Mouse (Mus musculus) monocyte, adult 2 months (primary cell): ENCODE data around the gene Fam172a.

Source experiments
- DNase-seq, 2 experiments: peaks; one replicate each; pipeline ENCODE4 v3.0.0; 2022; ENCODE audit warnings: low spot score in 2 of 2, low read depth in 1 of 2

Gene Fam172a

DNA sequence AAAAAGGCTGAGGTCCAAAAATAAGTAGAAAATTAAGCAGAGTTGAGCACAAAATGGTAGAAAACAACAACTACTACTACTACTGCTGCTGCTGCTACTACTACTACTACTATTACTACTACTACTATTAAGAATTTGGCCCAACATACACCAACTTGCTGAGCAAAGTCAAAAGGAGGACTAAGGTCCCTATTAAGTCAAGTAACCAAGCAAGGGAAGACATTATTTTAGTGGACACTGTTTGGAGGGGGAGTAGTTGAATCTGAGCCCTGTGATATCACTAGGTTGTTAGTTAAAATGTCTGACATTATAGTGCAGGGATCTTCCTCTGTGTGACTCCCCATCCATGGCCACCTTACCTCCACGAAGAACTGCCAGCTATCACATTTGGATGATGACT lies 476.2 kb downstream of the Fam172a start:
- no peak for DNase-seq

DNA sequence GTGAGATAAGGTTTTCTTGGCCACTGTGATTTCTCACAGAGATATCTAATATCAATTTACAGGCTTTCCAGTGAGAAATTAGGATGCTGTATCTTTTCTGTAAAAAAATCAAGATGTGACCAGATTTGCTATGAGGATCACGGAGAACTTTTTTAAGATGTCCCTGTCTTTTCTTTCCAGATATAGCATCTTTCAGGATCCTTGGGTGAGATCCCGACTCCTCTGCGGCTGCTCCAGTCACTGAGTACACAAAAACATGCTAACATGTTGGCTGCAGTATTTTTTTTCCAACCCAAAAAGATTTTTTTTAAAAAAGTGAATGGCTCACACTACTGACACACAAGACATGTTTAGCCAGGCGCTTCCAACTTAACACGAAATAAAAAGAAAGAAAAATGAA lies 476.9 kb downstream of the Fam172a start:
- no peak for DNase-seq

DNA sequence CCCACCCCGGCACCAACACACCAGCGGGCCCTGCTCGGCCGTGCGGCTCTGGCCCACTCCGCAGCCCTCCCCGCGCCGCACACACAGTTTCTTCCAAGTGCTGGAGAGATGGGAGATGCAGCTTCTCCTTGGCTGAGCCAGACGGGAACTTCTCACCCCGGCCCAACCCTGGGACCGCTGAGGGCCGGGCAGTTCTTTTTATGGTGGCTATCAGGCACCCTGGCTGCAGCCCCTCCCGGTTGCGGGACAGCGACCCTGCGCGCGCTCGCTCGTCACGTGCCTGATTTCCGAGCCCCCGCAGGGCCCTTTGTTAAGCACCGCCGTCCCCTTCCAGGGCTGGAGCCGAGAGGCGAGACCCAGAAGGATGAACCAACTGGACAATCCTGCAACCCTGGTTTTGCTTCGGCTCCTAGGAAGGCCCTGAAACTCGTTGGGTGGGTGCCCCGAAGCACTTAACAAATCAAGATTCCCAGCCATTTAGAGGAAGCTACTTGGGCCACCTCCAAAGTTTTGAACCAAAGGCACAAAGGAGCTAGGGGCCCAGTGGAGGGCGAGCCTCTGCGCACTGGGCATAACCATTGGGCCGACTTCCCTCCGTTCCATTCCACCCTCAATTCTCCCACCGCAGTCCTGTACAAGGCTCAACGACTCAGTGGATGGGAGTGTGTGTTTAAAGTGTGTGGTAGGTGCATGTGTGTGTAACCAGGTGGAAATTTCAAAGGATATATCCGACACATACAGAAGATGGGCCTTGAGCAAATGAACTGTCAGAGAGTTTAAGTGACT lies 477.7 kb downstream of the Fam172a start:
- DNase-seq, result no peak

DNA sequence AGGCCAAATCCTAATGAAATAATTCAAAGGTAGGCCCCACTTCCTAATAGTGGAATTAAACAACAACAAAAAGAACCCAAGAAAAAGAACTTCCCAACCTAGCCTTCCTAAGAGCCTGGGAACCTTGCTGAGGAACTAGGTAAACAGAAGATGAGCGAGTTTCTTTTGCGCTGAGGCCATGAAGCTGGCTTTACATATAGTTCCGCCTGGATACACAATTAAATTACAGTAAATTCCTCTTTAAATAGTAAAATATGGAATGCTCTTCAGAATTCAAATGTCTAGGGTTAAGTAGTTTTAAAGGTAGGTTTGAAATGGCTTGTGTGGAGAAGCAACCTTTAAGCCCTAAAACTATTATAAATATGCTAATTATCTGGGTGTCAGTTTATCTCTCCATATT lies 478.4 kb downstream of the Fam172a start:
- no peak for DNase-seq

DNA sequence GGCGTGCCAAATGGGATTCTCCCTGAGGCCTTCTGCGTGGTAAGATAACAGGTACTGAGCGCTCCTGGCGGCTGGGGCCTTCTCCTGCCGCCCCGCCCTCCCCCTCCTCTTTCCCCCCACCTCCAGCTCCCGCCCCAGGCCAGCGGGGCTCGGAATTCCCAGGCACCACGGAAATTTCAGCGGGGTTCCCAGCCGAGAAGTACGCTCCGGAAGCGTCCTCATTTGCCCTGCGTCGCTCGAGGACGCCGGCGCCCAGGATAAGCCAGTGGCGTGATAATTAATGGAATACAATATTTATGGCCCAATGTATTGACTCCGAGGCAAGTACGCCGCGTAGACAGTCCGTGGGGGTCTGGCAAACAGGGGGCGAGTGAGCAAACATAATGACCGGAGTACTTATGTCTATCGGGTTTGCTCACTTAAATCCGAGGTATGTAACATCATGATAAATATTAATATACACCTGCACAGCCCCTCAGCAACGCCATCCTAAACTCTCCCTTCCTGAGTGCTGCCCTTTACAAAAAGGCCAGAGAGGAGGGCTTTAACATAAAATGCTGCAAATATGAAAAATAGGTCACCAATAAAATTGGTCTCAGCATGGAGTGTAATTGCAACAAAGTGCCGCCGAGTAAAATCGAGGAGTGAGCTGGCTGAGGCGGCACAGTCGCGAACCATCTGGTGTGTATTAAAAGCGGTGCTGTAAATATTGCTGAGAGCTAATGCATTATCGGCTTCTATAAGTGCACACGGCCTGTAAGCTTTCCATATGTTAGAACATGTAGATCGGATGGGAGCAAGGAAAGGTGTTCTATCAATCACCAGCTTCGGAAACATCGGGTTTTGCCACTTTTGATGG lies 479.5 kb downstream of the Fam172a start:
- DNase-seq, result no peak

DNA sequence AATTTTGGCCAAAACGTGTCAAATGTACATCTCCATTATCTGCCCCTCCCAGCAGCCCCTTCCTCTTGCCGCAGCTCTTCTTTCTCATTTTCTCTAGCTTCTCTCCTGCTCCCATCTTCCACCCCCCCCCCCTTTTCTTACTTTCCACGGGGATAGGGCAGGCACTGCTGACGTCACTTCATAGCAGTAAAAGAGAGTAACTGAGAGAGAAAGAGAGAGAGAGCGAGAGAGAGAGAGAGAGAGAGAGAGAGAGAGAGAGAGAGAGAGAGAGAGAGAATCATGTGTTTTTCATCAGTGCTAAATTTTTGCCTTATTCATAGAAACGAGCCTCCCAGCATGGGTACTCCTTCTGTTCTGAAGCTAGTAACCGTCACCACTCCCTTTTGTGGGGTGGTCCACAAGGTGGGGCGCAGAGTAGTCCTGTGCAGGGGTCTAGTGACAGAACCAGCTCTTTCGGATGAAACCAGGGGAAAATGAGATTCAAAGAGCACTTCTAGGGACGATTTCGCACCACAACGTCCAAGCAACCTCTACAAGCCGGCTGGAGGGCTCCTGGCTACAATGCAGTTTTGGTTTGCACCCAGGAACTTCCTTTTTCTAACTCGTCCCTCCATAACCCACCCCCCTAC lies 480.2 kb downstream of the Fam172a start:
- no peak for DNase-seq

DNA sequence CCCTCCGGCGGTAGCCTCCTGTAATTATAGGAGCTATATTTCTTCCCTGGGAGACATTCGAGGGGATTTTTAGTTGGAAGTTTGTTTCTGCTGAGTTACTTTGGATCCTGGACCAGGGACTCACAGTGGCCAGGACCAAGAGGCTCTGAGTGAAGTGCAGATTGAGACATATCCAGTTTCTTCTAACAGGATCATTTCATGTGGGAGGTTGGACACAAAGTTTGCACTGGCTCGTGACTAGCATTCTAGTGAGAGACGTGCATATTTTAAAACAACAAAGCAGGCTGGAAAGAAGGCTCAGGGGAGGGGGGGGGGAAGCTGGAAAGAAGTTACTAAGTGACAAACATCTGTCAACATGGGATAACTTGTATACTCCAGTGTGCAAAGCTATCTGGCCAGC lies 481.2 kb downstream of the Fam172a start:
- DNase-seq, result no peak

DNA sequence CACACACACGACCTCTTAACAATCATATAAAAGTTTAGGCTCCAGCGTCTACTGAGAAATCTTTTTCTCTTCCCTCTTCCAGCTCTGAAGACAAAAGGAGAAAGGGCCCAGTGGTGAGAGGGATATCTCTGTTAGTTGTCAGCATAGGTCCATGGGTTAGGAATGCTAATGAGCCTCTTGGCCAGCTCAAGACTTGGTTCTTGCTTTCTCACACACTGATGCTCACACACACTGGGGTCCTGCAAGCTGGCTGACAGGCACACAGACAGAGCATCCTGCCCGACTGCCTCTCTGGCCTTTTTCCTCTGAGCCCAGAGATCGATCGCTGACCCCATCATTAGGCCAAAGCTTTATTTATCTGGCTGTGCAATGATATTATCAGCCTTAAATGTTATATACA lies 482.2 kb downstream of the Fam172a start:
- DNase-seq, result no peak

DNA sequence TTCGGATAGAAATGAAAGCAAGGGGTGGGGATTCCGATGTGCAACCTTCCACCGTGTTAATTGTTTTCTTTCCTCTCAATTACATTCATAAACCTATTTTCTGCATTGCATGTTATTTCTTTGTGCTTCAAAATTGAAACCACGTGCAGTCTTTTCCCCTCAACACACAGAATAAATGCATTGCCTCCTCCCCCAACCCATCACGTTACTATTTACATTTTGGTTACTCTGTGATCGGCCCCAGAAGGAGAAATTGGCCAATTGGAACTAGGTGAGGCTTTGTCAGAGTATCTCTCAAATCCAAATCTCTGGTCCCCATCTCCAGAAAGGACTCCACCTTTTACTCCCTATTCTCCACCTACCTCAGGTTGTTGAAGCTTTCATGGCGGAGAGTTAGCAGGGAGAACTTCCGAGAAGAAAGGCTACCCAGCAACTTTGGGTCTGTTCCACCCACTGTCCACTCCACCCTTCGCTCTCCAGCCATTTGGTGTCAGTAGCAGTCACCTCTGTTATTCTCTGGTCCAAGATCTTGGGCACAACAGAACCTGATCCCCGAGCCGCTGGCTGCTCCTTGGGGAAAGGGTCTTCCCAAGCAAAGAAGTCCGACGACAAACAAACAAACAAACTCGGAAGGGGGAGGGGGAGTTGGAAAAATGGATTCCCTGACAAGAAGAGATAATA lies 483.1 kb downstream of the Fam172a start:
- no peak for DNase-seq

DNA sequence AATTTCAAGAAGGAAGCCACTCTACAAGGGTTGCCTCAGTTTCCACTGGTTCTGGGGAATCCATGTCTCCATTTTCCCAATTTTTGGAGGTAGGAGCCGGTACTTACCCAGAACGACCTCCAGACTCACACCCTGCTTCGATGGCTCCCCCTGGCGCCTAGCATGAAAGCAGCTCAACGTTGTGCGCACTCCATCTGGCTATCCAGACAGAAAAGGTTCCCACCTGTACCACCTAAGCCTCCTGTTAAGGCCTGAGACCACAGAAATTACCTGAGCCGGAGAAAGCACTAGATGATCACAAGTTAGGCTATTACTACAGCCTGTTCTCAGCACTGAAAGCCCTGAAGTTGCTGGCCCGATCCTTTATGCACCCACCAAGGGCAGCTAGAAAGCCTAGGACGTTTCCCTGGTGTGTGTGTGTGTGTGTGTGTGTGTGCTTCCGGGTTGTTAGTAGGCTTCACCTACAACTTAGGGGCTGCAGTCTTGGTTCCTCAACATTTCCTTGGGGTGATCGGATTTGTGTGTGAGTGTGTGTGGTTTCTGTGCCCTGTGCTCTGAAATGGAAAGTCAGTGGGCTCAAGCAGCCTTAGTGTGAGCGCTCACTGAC lies 484.6 kb downstream of the Fam172a start:
- DNase-seq, result no peak

DNA sequence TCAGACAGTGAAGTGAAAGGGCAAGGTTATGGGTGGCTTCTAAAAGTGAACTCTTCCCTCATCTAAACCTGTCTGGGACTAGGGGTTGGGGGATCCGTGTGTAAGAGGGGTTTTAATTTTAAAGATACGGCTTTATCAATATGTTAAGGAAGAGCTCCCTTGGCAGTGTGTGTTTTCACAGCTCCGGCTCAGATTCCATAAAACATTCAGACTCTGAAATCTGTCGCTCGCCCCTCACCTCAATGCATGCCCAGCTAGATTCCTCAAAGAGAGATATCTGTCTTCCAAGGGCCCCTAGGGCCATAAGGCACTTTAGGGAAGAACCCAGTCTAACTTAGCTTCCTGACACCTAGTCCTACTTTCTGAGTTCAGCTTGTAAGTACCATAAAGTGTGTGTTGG lies 486.0 kb downstream of the Fam172a start:
- no peak for DNase-seq

DNA sequence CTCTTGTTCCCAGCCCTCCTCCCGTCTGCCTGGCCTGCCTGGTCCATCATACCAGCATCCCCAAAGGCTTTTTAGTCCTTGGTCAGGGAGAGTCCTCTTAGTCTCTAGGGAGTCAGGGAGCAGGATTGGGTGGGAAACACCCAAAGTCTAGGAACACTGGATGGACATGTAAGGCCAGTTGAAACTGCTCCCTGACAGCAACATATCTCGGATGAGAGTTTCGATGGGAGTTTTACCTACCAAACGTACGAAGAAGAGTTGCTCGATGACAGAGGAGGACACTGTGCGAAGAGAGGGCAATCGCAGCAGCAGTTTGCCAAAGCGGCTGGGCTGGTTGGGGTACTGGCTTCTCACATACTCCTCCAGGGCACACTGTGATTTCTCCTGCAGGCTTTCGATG lies 487.8 kb downstream of the Fam172a start:
- no peak for DNase-seq

DNA sequence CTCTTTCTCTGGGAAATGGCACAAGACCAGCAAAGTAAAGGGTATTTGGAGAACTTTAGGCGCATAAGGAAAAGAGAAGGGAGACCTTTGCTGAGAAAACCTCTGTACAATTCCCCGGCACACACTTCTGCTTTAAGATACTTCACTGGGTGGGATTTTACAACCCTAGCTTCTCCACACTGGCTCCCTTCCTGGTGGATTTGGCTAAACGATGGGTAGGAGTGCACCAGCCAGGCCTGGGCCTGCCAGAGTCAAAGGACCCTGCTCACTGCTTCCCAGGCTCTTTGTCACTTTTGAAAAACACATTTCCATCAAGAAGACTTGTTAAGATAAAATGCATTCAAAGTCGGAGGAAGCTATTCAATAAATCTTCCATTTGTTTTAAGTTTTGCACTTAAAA lies 491.4 kb downstream of the Fam172a start:
- DNase-seq, result no peak

DNA sequence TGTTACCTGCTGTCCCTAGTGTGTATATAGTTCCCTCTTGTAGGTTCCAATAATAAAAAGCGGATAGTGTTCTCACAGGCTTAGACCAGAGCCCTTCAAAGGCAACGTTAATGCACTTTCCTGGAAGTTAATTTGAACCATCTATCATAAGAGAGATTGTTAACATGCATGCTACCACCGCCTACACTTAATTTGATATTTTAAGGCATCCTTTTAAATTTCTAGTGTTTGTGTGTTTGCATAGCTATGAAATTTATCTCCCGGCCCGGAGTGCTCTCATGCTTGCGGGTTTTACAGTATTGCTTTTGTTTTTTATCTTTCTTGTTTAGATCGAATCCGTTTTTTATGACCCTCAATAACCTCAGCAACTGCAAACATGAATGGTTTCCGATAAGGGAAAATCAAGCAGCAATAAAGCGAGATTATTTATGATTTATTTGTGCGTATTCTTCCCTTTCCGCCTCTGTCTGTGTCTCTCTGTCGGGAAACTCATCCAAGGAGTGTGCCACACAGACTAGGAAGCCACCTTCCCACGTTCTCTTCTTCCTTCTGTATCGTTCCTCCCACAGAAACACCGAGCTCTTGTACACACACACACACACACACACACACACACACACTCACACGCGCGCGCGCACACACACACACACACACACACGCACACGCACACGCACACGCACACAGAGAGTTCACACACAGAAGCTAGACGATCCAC lies 492.5 kb downstream of the Fam172a start:
- DNase-seq, result no peak

DNA sequence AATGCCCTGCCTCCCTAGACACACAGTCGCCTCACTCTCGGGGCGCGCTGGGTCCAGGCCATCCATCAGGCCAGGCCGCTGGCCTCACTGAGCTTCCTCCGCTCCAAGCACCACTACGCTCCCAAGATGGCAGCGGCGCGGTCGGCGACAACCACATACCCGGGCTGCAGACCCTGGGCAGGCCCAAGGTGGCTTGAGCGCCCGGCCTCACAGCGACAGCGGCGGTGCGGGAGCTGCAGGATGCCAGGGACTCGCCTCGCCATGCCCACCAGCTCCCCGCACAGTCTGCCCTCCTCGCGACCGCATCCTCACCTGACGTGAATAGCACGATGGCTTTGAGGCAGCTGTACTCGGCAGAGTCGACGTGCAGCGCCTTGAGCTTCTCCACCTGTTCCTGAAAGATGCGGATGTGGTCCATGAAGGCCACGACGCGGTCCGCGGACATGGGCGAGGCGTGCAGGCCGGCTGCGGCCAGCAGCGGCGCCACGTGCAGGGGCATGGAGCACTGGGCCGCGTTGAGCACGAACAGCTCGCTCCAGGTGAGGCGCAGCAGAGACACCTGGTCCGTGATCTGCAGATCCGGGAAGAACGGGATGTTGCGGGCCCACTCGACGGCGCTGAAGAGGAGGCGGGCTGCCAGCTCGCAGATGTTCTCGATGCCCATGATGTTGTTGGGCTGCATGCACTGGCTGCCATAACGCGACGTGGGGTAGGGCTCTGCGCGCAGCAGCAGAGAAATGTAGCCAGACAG lies 493.2 kb downstream of the Fam172a start:
- DNase-seq, result no peak

DNA sequence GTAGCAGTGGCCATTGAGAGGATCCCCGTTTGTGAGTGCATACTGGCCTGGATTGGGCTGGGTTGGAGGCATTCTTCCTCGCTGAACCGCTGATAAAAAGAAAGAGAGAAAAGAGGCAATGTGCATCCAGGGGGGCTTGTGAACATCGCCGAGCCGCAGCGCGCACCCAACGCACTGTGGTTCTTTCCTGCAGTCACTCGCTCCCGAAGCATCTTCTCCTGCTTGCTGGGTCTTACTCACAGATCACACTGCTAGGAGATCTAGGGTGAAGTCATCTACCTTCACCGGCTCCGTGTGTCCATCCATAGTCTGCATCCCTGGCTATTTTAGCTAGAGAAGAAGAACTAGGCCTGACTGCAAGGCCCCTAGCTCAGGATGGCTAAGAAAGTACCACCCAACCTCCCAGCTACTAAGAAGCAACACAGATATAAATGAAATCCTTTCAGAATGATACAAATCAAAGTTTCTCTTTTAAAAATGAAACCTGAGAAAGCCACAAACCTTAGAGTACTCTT lies 493.8 kb downstream of the Fam172a start:
- DNase-seq, result no peak

DNA sequence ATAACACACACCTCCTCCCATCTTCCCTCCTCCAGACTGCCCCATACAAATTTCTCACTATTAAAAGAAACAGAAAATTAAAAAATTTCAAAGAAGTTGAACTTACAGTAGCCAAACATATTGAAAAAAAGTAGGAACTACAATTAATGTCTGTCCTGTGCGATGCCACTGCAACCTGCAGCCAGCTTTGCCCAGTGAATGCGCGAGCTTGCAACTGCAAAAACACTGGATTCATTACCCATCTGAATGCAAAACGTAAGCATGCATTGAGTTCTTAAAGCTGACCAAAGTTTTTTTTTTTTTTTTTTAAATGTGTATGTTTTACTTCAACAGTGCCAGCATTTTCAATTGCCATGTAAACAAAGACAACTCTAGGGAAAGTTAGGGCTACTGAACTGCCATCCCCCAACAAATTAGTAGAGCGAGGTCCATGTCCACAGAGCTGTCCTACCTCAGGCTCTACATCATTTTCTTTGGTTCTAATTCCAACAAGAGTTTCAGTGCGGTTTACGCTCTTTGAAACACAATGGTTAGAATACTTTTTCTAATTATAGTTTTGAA lies 494.5 kb downstream of the Fam172a start:
- DNase-seq, result no peak

DNA sequence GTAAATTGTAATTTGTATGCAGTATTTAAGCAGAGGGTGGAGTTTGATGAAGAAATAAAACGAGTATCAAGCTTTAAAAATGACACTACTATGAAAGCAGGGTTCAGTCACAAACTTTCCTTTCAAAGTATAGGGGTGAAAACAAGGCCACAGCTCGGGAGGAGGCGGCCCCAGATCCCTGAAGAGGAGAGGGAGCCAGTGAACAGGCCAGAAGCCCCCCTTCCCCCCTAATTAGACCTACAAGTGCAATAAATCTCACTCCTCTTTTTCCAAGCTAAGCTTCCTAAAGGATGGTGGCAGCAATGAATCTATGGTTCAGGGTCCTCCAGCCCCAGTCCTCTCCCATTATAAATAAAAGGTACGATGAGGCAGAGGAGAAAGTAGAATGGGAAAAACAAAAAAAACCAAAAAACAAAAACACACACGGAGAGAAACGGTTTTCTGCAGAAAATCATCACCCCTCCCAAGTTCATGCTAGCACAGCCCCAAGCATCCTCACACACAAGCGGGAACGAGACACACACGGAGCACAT lies 495.5 kb downstream of the Fam172a start:
- DNase-seq, result no peak

DNA sequence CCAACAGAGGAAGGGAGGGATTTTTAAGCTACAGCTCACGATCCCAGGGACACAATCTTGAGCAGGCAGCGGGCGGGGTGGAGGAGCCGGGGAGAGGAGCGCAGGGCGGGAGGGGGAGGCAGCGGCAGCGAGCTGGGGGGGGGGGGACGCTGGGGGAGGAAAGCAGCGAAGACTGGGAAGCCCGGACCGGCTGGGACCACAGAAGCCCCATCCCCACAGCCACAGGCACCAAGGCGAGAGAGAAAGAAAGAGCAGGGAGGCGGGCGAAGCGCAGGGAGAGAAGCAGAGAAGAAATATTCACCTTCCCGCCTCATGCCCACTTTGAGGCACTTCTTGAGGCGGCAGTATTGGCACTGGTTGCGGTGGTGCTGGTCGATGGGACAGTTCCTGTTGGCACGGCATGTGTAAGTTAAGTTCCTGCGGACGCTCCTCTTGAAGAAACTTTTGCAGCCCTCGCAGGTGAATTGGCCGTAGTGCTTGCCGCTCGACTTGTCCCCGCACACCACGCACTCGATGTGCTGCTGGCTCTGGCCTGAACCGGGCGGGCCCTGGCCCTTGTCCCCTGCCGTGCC lies 496.1 kb downstream of the Fam172a start:
- no peak for DNase-seq
